Comparison of ENCODE assay signal across 14 mouse cellular contexts in genomic region chr2:13806120-13806519, GRCm38 (mm10). TPM values are rescaled to one million over a fixed set of nuclear protein-coding genes. Genes with fewer than 3 reads are reported as not detected.
A peak's percentile ranks its signal among the peaks of the same experiment; 100 is the strongest.
DNase-seq lines count a peak whose midpoint lies in the region; ATAC-seq and TF ChIP-seq lines count a peak whose summit lies in the region.
"Had no signal": no experiment of that assay in that cellular context is flagged by ENCODE, and none has a peak within 500 bp of the region (broad histone marks: within the 10 kb centered on the region; RNA-seq: fewer than 3 reads in every experiment).

No protein-coding gene starts in this region.

- dilution Hi-C loops in CH12.LX (cut with MboI; ENCODE audit: extremely low pct_ligation_motif_present, extremely low pct_unique_long_range_greater_than_20kb, low sequenced_read_pairs): no loop called here

- no peak for DNase-seq in lung, postnatal 0 days (ENCODE audit: low spot score)
- DNase-seq in lung, postnatal 4 days: no peak
- no peak for DNase-seq in CH12.LX (ENCODE audit: extremely low read depth)
- DNase-seq in c-Kit-positive CD71-positive TER-119-positive erythroid progenitor cells, embryonic 14.5 days (ENCODE audit: low spot score): peak; percentile 3
- peak; percentile 20 for DNase-seq in thymus, postnatal 25 days
- DNase-seq in layer of hippocampus, adult 11-12 months (ENCODE audit: low spot score): no peak
- no peak for DNase-seq in gastrocnemius, postnatal 36 days
- DNase-seq: adrenal gland, postnatal 10 days; cerebellum, postnatal 25 days; retina, postnatal 1 day had no signal

- no peak overlapping the region for H3K4me2 ChIP-seq in lung, postnatal 0 days (replicated peaks; ENCODE audit: low read depth, low read length)
- H3K4me2 ChIP-seq in CH12.LX (ENCODE audit: insufficient read depth, low read depth, poor library complexity, severe bottlenecking): no peak overlapping the region
- H3K4me2 ChIP-seq: embryonic facial prominence, embryonic 15.5 days; forebrain, embryonic 13.5 days; limb, embryonic 13.5 days; midbrain, embryonic 13.5 days had no signal

- no peaks in the 10 kb centered on the region for H3K27me3 ChIP-seq in lung, postnatal 0 days (replicated peaks; ENCODE audit: insufficient read depth, low read length)
- peaks cover 1% of the 10 kb centered on the region for H3K27me3 ChIP-seq in CH12.LX (replicated peaks)
- H3K27me3 ChIP-seq: embryonic facial prominence, embryonic 15.5 days; forebrain, embryonic 13.5 days; limb, embryonic 13.5 days; midbrain, embryonic 13.5 days had no signal

- no peak overlapping the region for H3K27ac ChIP-seq in lung, postnatal 0 days (ENCODE audit: low read length)
- H3K27ac ChIP-seq in CH12.LX (ENCODE audit: insufficient read depth, low read depth): no peak overlapping the region
- H3K27ac ChIP-seq: embryonic facial prominence, embryonic 15.5 days; forebrain, embryonic 13.5 days; limb, embryonic 13.5 days; midbrain, embryonic 13.5 days had no signal

- in situ Hi-C loops in CH12.LX (cut with MboI; ENCODE audit: low pct_ligation_motif_present, low pct_unique_long_range_greater_than_20kb, low sequenced_read_pairs): no loop called here

- TF ChIP-seq EP300 in lung, postnatal 0 days (IDR thresholded peaks at IDR 0.05): no peak
- no peak for TF ChIP-seq EP300 in CH12.LX (IDR thresholded peaks at IDR 0.05; ENCODE audit: low read length)

- H3K9me3 ChIP-seq in lung, postnatal 0 days (ENCODE audit: low read length): no peaks in the 10 kb centered on the region
- H3K9me3 ChIP-seq in CH12.LX (replicated peaks; ENCODE audit: low read length): no peaks in the 10 kb centered on the region
- H3K9me3 ChIP-seq: embryonic facial prominence, embryonic 15.5 days; forebrain, embryonic 13.5 days; limb, embryonic 13.5 days; midbrain, embryonic 13.5 days had no signal

- H3K9ac ChIP-seq in lung, postnatal 0 days (replicated peaks; ENCODE audit: low read depth): no peak overlapping the region
- no peak overlapping the region for H3K9ac ChIP-seq in CH12.LX (ENCODE audit: insufficient read depth, low read depth)
- H3K9ac ChIP-seq: embryonic facial prominence, embryonic 15.5 days; forebrain, embryonic 13.5 days; limb, embryonic 13.5 days; midbrain, embryonic 13.5 days had no signal

- intact Hi-C loops in gastrocnemius, postnatal 36 days (cut with DNase I): no loop called here

- 96% methylated on average over 3 of the region's 3 CpGs for WGBS in lung, postnatal 0 days

- no peak overlapping the region for H3K4me3 ChIP-seq in lung, postnatal 0 days (ENCODE audit: low read depth, low read length)
- H3K4me3 ChIP-seq in CH12.LX (replicated peaks in 1 of 3; ENCODE audit: low read depth in 2 of 3, low read length in 2 of 3, poor library complexity in 1 of 3): no peak overlapping the region
- H3K4me3 ChIP-seq: embryonic facial prominence, embryonic 15.5 days; forebrain, embryonic 13.5 days; limb, embryonic 13.5 days; midbrain, embryonic 13.5 days had no signal

- no peaks in the 10 kb centered on the region for H3K79me2 ChIP-seq in CH12.LX (replicated peaks; ENCODE audit: control insufficient read depth, extremely low read depth, insufficient read depth, poor library complexity, severe bottlenecking)

- TF ChIP-seq POLR2A in CH12.LX (IDR thresholded peaks at IDR 0.05; ENCODE audit: low read depth, low read length): no peak

- H3K36me3 ChIP-seq in lung, postnatal 0 days (ENCODE audit: insufficient read depth, low read length): no peaks in the 10 kb centered on the region
- no peaks in the 10 kb centered on the region for H3K36me3 ChIP-seq in CH12.LX (replicated peaks in 1 of 2; ENCODE audit: control insufficient read depth in 1 of 2, insufficient read depth in 1 of 2, low read length in 1 of 2)
- H3K36me3 ChIP-seq: embryonic facial prominence, embryonic 15.5 days; limb, embryonic 13.5 days; midbrain, embryonic 13.5 days had no signal

- no peaks in the 10 kb centered on the region for H3K4me1 ChIP-seq in lung, postnatal 0 days (ENCODE audit: insufficient read depth, low read depth, low read length)
- no peaks in the 10 kb centered on the region for H3K4me1 ChIP-seq in CH12.LX (ENCODE audit: control insufficient read depth in 1 of 2, insufficient read depth in 2 of 2)
- H3K4me1 ChIP-seq: embryonic facial prominence, embryonic 15.5 days; forebrain, embryonic 13.5 days; limb, embryonic 13.5 days; midbrain, embryonic 13.5 days had no signal

- TF ChIP-seq RAD21 in CH12.LX (IDR thresholded peaks at IDR 0.05; ENCODE audit: low read depth, low read length): peak; percentile 58

- ATAC-seq in lung, postnatal 0 days: no peak
- ATAC-seq: forebrain, embryonic 13.5 days; midbrain, embryonic 13.5 days had no signal

- TF ChIP-seq CTCF in lung, postnatal 0 days (IDR thresholded peaks at IDR 0.05): 0 out of 2 replicates have a peak, but pooled peaks have one; percentile 4
- peak in 1 of 2 experiments; percentile 57; a peak in 2 of 4 replicates for TF ChIP-seq CTCF in CH12.LX (conservative IDR thresholded peaks at IDR 0.05 in 1 of 2, IDR thresholded peaks at IDR 0.05 in 1 of 2; ENCODE audit: low read depth in 2 of 2, low read length in 2 of 2)

TF ChIP-seq in CH12.LX, 34 proteins besides CTCF, POLR2A, EP300 and RAD21:
- TF ChIP-seq SMC3 (IDR thresholded peaks at IDR 0.05; ENCODE audit: low read depth, low read length): peak; percentile 49
- TF ChIP-seq JUND (conservative IDR thresholded peaks at IDR 0.05; ENCODE audit: low read depth, low read length): no peak
- no peak for TF ChIP-seq MAFK (IDR thresholded peaks at IDR 0.05; ENCODE audit: insufficient replicate concordance, low read length)
- no peak for TF ChIP-seq USF2 (conservative IDR thresholded peaks at IDR 0.05; ENCODE audit: low read depth, low read length)
- 0 out of 2 replicates have a peak, but pooled peaks have one; percentile 24 for TF ChIP-seq MYC (IDR thresholded peaks at IDR 0.05; ENCODE audit: low read depth, low read length)

RNA-seq across cellular contexts. Expression of gene St8sia6, which starts 12.3 kb away (rescaled TPM):
- 0.26 and 0.49 TPM in 2 replicates for polyA plus RNA-seq in lung, postnatal 0 days (2015; fragmentation: Nextera tagmentation; extraction: Ambion mirVana)
- total RNA-seq in CH12.LX (2012; rRNA removed): 27.4 and 32.5 TPM in 2 replicates
- 43.7 and 46.4 TPM in 2 replicates for total RNA-seq in CH12.LX (2014; rRNA removed)
- polyA plus RNA-seq in CH12.LX (2012; ENCODE audit: insufficient read length, low read depth): 51.0 and 56.4 TPM in 2 replicates
- 1 to 10 TPM in 1 of 2 experiments, under 1 TPM in 1; 0.47 to 1.2 TPM for total RNA-seq in gastrocnemius, postnatal 36 days (2021)

Comparison
In these comparisons a context has a peak if more than half of its experiments do, and no peak if none do; other contexts are left out.
1. DNase-seq: peak in c-Kit-positive CD71-positive TER-119-positive erythroid progenitor cells, embryonic 14.5 days (single experiment) and thymus, postnatal 25 days (single experiment); none in lung, postnatal 0 days (single experiment), lung, postnatal 4 days (0 of 2), CH12.LX (single experiment), layer of hippocampus, adult 11-12 months (single experiment) and gastrocnemius, postnatal 36 days (0 of 2).
2. RNA of gene St8sia6, which starts 12.3 kb away (total RNA-seq): 27.4 to 46.4 TPM in CH12.LX; 0.47 to 1.2 TPM in gastrocnemius, postnatal 36 days; every median in the first group is over 10 times any median in the second.